Mouse (Mus musculus): ENCODE data around the gene Apol8. TPM values are rescaled to one million over a fixed set of nuclear protein-coding genes. Genes with fewer than 3 reads are reported as not detected.
"Not testable (repeated sequence)": the region's sequence is repeated elsewhere in the genome, so short reads cannot be mapped to it uniquely, and the experiment has no call there.

The Apol8 gene
- total RNA-seq, 1 experiment from 2014 or later: 1.7 TPM

DNA sequence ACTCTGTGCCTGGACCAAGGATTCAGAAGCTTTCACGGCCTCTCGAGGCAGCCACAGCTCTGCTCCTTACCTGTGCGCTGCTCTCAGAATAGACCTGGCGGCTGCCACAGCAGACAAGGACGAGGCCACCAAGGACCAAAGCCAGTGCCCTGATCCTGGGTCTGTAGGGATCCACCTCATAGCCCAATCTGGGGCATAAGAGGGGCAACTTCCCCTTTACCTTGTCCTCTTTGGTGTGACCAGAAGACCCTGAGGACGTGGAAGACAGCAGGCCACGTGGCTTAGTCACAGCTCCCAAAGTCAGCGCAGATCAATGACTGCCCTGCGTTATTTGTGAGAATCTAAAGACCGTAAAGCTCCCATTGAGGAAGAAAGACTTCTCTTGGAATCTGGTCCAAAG, 24.0 kb downstream of the Apol8 start:
- not testable (repeated sequence) for ATAC-seq (replicated peaks in 1 of 2; ENCODE audit: insufficient read depth in 1 of 2, low FRiP score in 2 of 2, low TSS enrichment in 1 of 2, low read depth in 1 of 2, poor library complexity in 2 of 2, severe bottlenecking in 2 of 2)

DNA sequence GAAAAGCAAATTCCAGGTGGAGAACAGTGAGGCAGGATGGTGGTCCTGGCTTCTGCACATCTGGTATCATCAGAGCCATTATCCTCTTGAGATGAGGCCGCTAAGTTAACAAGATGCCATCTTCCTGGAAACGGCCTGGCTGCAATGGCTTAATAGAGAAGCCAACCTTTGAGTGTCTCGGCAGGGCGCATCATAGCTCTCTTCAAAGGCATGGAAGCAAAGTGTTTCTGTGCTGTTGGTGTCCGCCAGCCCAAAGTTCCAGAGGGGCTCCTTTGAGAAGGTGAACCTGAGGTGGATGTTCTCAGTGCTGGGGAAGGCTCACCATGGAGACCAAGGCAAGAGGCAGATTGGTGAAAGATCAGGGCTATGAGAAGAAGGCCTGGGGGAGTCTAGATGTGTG, 25.2 kb downstream of the Apol8 start:
- ATAC-seq (replicated peaks in 1 of 2; ENCODE audit: insufficient read depth in 1 of 2, low FRiP score in 2 of 2, low TSS enrichment in 1 of 2, low read depth in 1 of 2, poor library complexity in 2 of 2, severe bottlenecking in 2 of 2): no peak

- ATAC-seq (replicated peaks in 1 of 2; ENCODE audit: insufficient read depth in 1 of 2, low FRiP score in 2 of 2, low TSS enrichment in 1 of 2, low read depth in 1 of 2, poor library complexity in 2 of 2, severe bottlenecking in 2 of 2): not testable (repeated sequence)
Observed at GRCm38 (mm10) chr15:77728739-77729138, 28.1 kb downstream of the Apol8 start, which contains the start of gene Apol9b. TSS of gene Apol9b (plus strand) at chr15:77729039.

DNA sequence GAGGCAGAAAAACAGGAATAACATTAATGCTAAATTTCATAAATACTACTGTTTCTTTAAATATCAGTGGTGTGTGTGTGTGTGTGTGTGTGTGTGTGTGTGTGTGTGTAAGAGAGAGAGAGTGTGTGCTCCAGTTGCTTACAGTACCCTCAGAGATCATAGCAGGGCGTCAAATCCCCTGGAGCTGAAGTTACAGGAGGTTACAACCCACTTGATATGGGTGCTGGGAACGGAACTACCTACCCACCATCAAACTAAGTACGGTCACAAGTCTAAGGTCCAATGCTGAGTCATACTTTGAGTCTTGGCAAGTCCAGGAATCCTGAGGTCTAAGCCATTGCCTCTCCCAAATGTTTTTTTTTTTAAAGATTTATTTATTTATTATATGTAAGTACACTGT, 29.1 kb downstream of the Apol8 start:
- not testable (repeated sequence) for ATAC-seq (replicated peaks in 1 of 2; ENCODE audit: insufficient read depth in 1 of 2, low FRiP score in 2 of 2, low TSS enrichment in 1 of 2, low read depth in 1 of 2, poor library complexity in 2 of 2, severe bottlenecking in 2 of 2)

DNA sequence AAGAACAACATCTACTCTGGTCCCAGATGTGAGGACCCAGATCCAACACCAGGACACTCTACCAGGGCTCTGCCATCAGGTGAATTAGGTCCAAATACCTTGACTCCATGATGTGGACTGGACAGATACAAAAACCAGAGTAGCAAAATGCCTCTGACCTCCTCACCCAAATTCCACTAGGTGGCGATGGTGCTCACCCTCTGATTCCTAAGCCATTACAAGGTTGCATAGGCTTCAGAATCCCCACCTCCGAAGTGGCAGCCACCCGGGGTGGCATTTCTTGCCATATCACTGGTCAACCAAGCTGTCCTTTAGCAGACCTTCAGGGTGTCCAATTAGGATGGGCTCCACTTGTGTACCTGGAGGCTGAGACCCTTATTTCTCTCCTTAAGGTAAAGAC, 29.7 kb downstream of the Apol8 start:
- ATAC-seq (replicated peaks in 1 of 2; ENCODE audit: insufficient read depth in 1 of 2, low FRiP score in 2 of 2, low TSS enrichment in 1 of 2, low read depth in 1 of 2, poor library complexity in 2 of 2, severe bottlenecking in 2 of 2): peak; percentile 33 to 59; a peak in 3 of 4 replicates

- not testable (repeated sequence) for ATAC-seq (replicated peaks in 1 of 2; ENCODE audit: insufficient read depth in 1 of 2, low FRiP score in 2 of 2, low TSS enrichment in 1 of 2, low read depth in 1 of 2, poor library complexity in 2 of 2, severe bottlenecking in 2 of 2)
Observed at GRCm38 (mm10) chr15:77725393-77726020, 31.3 kb downstream of the Apol8 start.

DNA sequence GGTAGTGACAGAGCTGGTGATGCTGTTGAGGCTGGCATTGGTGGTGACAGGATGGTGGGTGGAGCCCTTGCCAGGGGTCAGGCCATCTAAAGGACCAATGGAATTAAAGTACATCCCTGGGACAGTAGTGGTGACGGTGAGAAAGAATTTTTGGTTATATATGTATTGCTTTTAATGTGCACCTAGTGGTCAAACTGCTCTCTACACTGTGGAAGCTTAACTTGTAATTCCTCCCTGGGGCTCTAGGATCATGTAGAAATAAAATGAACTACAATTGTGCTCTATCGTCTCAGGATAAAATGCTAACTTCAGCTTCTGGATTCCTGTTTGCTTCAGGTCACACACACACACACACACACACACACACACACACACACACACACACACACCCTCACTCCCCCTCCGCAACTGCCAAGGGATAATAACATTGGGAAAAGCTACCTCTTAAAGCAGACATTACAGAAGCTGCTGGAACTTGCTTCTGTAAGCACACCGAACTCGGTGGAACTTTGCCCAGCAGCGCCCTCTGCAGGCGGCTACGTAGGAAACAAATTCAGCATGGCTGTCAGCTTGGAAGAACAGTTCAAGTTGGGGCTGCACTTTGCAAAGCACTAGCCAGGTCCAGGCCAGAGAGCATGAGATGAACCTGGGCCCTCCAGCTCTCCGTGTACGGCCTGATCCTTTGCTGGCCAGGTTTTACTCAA, 32.4 kb downstream of the Apol8 start:
- ATAC-seq (replicated peaks in 1 of 2; ENCODE audit: insufficient read depth in 1 of 2, low FRiP score in 2 of 2, low TSS enrichment in 1 of 2, low read depth in 1 of 2, poor library complexity in 2 of 2, severe bottlenecking in 2 of 2): peak; percentile 40 to 58; a peak in 2 of 4 replicates

GRCm38 (mm10) chr15:77721509-77721908, 35.3 kb downstream of the Apol8 start:
- not testable (repeated sequence) for ATAC-seq (replicated peaks in 1 of 2; ENCODE audit: insufficient read depth in 1 of 2, low FRiP score in 2 of 2, low TSS enrichment in 1 of 2, low read depth in 1 of 2, poor library complexity in 2 of 2, severe bottlenecking in 2 of 2)

DNA sequence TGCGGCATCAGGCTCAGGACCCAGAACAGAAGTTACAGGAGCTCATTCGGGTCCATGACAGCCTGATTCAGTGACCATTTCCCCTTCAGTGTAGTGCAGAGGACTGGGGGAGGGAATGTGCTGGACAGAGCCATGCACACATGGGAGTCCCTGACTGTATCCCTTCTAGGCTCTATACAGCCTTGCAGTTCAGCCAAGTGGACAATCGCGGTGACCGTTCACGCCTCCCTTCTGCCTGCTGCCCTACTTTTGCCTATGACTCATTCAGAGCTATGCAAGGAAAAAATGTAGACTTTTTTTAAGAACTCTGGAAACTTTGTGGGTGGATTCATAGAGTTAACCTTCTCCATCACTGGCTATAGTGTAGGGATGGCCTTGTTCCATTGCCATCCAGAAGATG, 38.6 kb downstream of the Apol8 start:
- ATAC-seq (replicated peaks in 1 of 2; ENCODE audit: insufficient read depth in 1 of 2, low FRiP score in 2 of 2, low TSS enrichment in 1 of 2, low read depth in 1 of 2, poor library complexity in 2 of 2, severe bottlenecking in 2 of 2): not testable (repeated sequence)

GRCm38 (mm10) chr15:77708936-77709335, 47.9 kb downstream of the Apol8 start:
- not testable (repeated sequence) for ATAC-seq (replicated peaks in 1 of 2; ENCODE audit: insufficient read depth in 1 of 2, low FRiP score in 2 of 2, low TSS enrichment in 1 of 2, low read depth in 1 of 2, poor library complexity in 2 of 2, severe bottlenecking in 2 of 2)

GRCm38 (mm10) chr15:77705306-77705705, 51.5 kb downstream of the Apol8 start:
- ATAC-seq (replicated peaks in 1 of 2; ENCODE audit: insufficient read depth in 1 of 2, low FRiP score in 2 of 2, low TSS enrichment in 1 of 2, low read depth in 1 of 2, poor library complexity in 2 of 2, severe bottlenecking in 2 of 2): not testable (repeated sequence)

DNA sequence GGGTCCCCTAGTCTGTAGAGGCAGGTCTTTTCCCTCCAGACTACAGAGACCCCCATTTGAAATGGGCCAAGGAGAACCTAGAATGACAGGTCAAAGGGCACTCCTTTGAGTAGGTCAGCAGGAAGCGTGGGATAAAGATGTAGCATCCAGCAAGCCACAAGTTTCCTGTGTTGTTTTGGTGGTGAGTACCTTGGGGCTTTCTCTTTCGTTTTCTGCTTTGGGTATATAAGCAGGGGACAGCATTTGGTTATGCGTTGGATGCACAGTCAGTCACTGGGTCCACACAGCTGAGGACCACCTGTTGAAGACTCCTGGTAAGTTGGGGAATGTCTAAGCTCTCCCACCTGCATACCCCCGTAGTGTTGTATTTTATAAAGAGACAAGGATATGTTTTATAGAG, 58.1 kb downstream of the Apol8 start, which contains the start of gene Apol7e:
Gene Apol7e, plus strand, starts transcription at position 202 of the 400 bp plus-strand sequence.
- peak; percentile 74 to 81 for ATAC-seq (replicated peaks in 1 of 2; ENCODE audit: insufficient read depth in 1 of 2, low FRiP score in 2 of 2, low TSS enrichment in 1 of 2, low read depth in 1 of 2, poor library complexity in 2 of 2, severe bottlenecking in 2 of 2)

Other genes starting within 250 kb of the Apol8 start
- not detected in 2 replicates for gene Apol11a, start 248.7 kb downstream of the Apol8 start, total RNA-seq (2017)
- not detected in 2 replicates for gene Apol7c, start 223.7 kb downstream of the Apol8 start, total RNA-seq (2017)
- gene 1700025B11Rik, start 195.1 kb downstream of the Apol8 start, total RNA-seq (2017): not detected in 2 replicates
- gene Apol10b, start 160.9 kb downstream of the Apol8 start, total RNA-seq (2017): not detected in 2 replicates
- not detected in 2 replicates for gene Gm36245, start 157.7 kb downstream of the Apol8 start, total RNA-seq (2017)
- gene Apol11b, start 113.7 kb downstream of the Apol8 start, total RNA-seq (2017): 0.65 TPM in 1 of 2 replicates, not detected in the other
- 11.5 and 12.3 TPM in 2 replicates for gene Apol7e, start 58.1 kb downstream of the Apol8 start, total RNA-seq (2017)
- 1.2 and 1.5 TPM in 2 replicates for gene Apol9b, start 28.0 kb downstream of the Apol8 start, total RNA-seq (2017)
- 302 and 384 TPM in 2 replicates for gene Myh9, start 85.2 kb upstream of the Apol8 start, total RNA-seq (2017)
- 45.3 and 54.5 TPM in 2 replicates for gene Txn2, start 172.0 kb upstream of the Apol8 start, total RNA-seq (2017)
- gene Foxred2, start 199.7 kb upstream of the Apol8 start, total RNA-seq (2017): 31.9 and 38.8 TPM in 2 replicates
- gene Eif3d, start 213.8 kb upstream of the Apol8 start, total RNA-seq (2017): 242 and 244 TPM in 2 replicates